Mouse (Mus musculus): ENCODE data around the gene Sept8. TPM values are rescaled to one million over a fixed set of nuclear protein-coding genes. Genes with fewer than 3 reads are reported as not detected.

Sept8 gene
- polyA plus RNA-seq, 1 experiment: 92.4 TPM

DNA sequence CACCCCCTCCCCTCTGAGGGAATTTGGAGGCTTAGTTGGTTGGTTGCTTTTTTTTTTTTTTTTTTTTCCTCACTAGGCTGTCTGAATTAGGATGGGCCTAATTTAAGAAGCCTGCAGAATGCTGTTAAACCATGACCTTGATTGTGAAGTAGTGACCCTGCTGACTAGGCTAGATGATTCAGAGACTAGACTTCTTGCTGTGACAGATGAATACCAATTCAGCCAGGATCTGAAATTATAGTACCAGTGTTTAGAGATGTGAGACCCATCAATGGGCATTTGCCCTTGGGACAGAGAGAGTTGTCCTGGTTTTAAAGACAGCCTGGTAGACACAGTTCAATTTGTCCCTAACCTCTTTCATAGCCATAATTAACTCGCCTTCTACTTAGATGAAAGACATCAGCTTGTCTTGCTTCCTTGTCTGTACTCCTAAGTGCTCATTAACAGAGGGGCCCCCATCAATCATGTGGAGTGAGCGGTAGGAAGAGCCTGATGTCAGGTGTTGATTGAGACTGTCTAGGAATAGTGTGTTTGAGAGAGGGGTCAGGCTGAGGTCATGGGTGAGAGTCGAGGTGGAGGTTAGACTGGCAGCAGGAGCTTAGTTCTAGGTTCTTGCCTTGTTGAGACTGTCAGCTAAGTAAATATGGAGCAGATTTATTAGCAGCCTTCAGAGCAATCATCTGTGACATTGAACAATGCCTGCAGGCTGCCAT, 25.7 kb upstream of the Sept8 start:
- Histone ChIP-seq H3K79me2 (ENCODE audit: control insufficient read depth, insufficient read depth) (no peaks in the 10 kb centered on the region), H3ac (ENCODE audit: control insufficient read depth, insufficient read length) (no peak overlapping the region), H3K4me3 (no peak overlapping the region), H3K36me3 (ENCODE audit: control insufficient read depth, insufficient read depth) (no peaks in the 10 kb centered on the region), H3K27me3 (ENCODE audit: control insufficient read depth, insufficient read depth, insufficient read length) (no peaks in the 10 kb centered on the region), H3K4me2 (ENCODE audit: low read depth) (no peak overlapping the region)
- TF ChIP-seq SRF (IDR thresholded peaks at IDR 0.05; ENCODE audit: control insufficient read depth, insufficient read length, low read depth) (no peak), USF1 (IDR thresholded peaks at IDR 0.05; ENCODE audit: low read depth) (no peak), TCF3 (IDR thresholded peaks at IDR 0.05; ENCODE audit: insufficient read length, low read depth) (no peak), POLR2A (IDR thresholded peaks at IDR 0.05; ENCODE audit: insufficient read length, low read depth) (no peak), MYOG (IDR thresholded peaks at IDR 0.05; ENCODE audit: control insufficient read depth in 1 of 3, insufficient read depth in 1 of 3, insufficient read length in 2 of 3, low read depth in 2 of 3) (no peak)

DNA sequence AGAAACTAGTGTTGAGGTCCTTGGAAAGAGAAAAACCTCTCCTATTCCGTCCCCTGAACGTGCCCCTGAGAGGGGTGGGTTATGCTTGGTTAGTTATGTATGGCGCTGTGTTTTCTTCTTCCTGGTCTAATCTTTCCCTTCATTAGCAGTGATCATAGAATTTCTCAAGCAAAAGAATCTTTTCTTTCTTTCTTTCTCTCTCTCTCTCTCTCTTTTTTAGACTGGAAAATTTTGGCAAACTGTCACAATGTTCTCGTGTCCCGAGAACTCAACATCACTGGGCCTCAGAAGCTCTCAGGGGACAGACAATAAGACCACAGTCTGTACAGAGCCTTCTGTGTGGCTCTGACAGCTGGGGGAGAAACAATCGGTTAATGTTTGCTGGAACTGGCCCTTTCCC, 23.6 kb upstream of the Sept8 start:
- Histone ChIP-seq H3K79me2 (ENCODE audit: control insufficient read depth, insufficient read depth) (no peaks in the 10 kb centered on the region), H3K36me3 (ENCODE audit: control insufficient read depth, insufficient read depth) (no peaks in the 10 kb centered on the region), H3K27me3 (ENCODE audit: control insufficient read depth, insufficient read depth, insufficient read length) (no peaks in the 10 kb centered on the region), H3K4me3 (no peak overlapping the region), H3K4me2 (ENCODE audit: low read depth) (no peak overlapping the region), H3ac (ENCODE audit: control insufficient read depth, insufficient read length) (no peak overlapping the region)
- no peak for TF ChIP-seq TCF12 (IDR thresholded peaks at IDR 0.05; ENCODE audit: insufficient read depth, poor library complexity, severe bottlenecking)
- no peak for TF ChIP-seq TCF3 (IDR thresholded peaks at IDR 0.05; ENCODE audit: insufficient read length, low read depth)
- TF ChIP-seq MYOD1 (IDR thresholded peaks at IDR 0.05; ENCODE audit: control insufficient read depth in 1 of 3, insufficient read length in 2 of 3, low read depth in 2 of 3): no peak
- no peak for TF ChIP-seq REST (IDR thresholded peaks at IDR 0.05; ENCODE audit: insufficient read depth, insufficient read length)
- no peak for TF ChIP-seq USF1 (IDR thresholded peaks at IDR 0.05; ENCODE audit: low read depth)
- no peak for TF ChIP-seq POLR2AphosphoS2 (IDR thresholded peaks at IDR 0.05; ENCODE audit: insufficient read length, low read depth)

DNA sequence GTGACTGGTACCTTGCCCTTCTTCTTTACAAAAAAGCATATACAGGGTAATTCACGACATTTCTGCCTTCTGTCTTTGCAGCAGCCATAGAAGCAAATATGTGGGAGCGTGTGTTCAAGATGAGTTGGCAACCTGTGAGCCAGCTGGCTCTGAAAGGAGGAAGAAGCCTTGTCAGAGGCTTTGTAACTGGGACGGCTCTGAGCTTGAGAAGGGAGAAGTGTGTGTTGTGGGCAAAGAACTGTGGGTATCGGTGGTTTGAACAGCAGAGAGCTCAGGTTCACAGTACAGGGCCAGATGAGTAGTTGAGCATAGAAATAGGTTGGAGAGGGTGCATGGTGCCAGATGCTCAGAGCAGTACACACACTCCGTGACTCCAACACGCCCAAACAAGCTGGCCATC, 22.1 kb upstream of the Sept8 start:
- Histone ChIP-seq H3K27me3 (ENCODE audit: control insufficient read depth, insufficient read depth, insufficient read length) (no peaks in the 10 kb centered on the region), H3ac (ENCODE audit: control insufficient read depth, insufficient read length) (no peak overlapping the region), H3K79me2 (ENCODE audit: control insufficient read depth, insufficient read depth) (no peaks in the 10 kb centered on the region), H3K36me3 (ENCODE audit: control insufficient read depth, insufficient read depth) (no peaks in the 10 kb centered on the region), H3K4me3 (no peak overlapping the region), H3K4me2 (ENCODE audit: low read depth) (no peak overlapping the region)
- TF ChIP-seq USF1 (IDR thresholded peaks at IDR 0.05; ENCODE audit: low read depth) (no peak), POLR2A (IDR thresholded peaks at IDR 0.05; ENCODE audit: insufficient read length, low read depth) (no peak), REST (IDR thresholded peaks at IDR 0.05; ENCODE audit: insufficient read depth, insufficient read length) (no peak), CEBPB (IDR thresholded peaks at IDR 0.05; ENCODE audit: insufficient read depth, poor library complexity, severe bottlenecking) (no peak), SRF (IDR thresholded peaks at IDR 0.05; ENCODE audit: control insufficient read depth, insufficient read length, low read depth) (no peak), MYOD1 (IDR thresholded peaks at IDR 0.05; ENCODE audit: control insufficient read depth in 1 of 3, insufficient read length in 2 of 3, low read depth in 2 of 3) (no peak), POLR2AphosphoS2 (IDR thresholded peaks at IDR 0.05; ENCODE audit: insufficient read length, low read depth) (no peak), TCF12 (IDR thresholded peaks at IDR 0.05; ENCODE audit: insufficient read depth, poor library complexity, severe bottlenecking) (no peak)

DNA sequence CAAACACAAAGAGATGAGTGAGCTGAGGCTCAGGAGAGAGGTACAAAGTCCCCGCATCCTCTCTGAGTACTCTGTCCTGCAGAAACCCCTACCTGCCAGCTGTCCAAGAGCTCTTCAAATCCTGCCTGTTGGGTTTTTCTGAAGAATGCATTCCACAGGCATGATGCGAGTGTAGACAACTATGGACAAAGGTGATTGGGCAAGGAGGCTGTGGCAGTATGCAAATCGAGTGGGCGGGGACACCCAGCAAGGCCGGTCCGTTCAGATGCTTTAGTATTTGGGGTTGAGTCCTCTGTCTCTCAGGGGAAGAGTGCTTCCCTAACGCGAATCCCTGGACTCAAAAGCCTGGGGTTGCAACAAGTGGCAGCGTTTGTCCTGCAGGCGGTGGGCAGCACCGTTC, 18.5 kb upstream of the Sept8 start:
- H3K27me3 ChIP-seq (ENCODE audit: control insufficient read depth, insufficient read depth, insufficient read length): no peaks in the 10 kb centered on the region
- no peak overlapping the region for H3K4me3 ChIP-seq
- no peaks in the 10 kb centered on the region for H3K36me3 ChIP-seq (ENCODE audit: control insufficient read depth, insufficient read depth)
- no peak overlapping the region for H3ac ChIP-seq (ENCODE audit: control insufficient read depth, insufficient read length)
- H3K79me2 ChIP-seq (ENCODE audit: control insufficient read depth, insufficient read depth): no peaks in the 10 kb centered on the region
- no peak overlapping the region for H3K4me2 ChIP-seq (ENCODE audit: low read depth)
- TF ChIP-seq MAX (IDR thresholded peaks at IDR 0.05; ENCODE audit: low read depth): no peak
- TF ChIP-seq MYOD1 (IDR thresholded peaks at IDR 0.05; ENCODE audit: control insufficient read depth in 1 of 3, insufficient read length in 2 of 3, low read depth in 2 of 3): no peak
- TF ChIP-seq MYOG (IDR thresholded peaks at IDR 0.05; ENCODE audit: control insufficient read depth in 1 of 3, insufficient read depth in 1 of 3, insufficient read length in 2 of 3, low read depth in 2 of 3): no peak
- no peak for TF ChIP-seq SRF (IDR thresholded peaks at IDR 0.05; ENCODE audit: control insufficient read depth, insufficient read length, low read depth)
- TF ChIP-seq CEBPB (IDR thresholded peaks at IDR 0.05; ENCODE audit: insufficient read depth, poor library complexity, severe bottlenecking): no peak
- TF ChIP-seq USF1 (IDR thresholded peaks at IDR 0.05; ENCODE audit: low read depth): no peak
- TF ChIP-seq E2F4 (IDR thresholded peaks at IDR 0.05; ENCODE audit: insufficient read depth): no peak
- no peak for TF ChIP-seq POLR2A (IDR thresholded peaks at IDR 0.05; ENCODE audit: insufficient read length, low read depth)
- no peak for TF ChIP-seq TCF12 (IDR thresholded peaks at IDR 0.05; ENCODE audit: insufficient read depth, poor library complexity, severe bottlenecking)
- TF ChIP-seq REST (IDR thresholded peaks at IDR 0.05; ENCODE audit: insufficient read depth, insufficient read length): no peak
- TF ChIP-seq TCF3 (IDR thresholded peaks at IDR 0.05; ENCODE audit: insufficient read length, low read depth): no peak
- TF ChIP-seq POLR2AphosphoS2 (IDR thresholded peaks at IDR 0.05; ENCODE audit: insufficient read length, low read depth): no peak

DNA sequence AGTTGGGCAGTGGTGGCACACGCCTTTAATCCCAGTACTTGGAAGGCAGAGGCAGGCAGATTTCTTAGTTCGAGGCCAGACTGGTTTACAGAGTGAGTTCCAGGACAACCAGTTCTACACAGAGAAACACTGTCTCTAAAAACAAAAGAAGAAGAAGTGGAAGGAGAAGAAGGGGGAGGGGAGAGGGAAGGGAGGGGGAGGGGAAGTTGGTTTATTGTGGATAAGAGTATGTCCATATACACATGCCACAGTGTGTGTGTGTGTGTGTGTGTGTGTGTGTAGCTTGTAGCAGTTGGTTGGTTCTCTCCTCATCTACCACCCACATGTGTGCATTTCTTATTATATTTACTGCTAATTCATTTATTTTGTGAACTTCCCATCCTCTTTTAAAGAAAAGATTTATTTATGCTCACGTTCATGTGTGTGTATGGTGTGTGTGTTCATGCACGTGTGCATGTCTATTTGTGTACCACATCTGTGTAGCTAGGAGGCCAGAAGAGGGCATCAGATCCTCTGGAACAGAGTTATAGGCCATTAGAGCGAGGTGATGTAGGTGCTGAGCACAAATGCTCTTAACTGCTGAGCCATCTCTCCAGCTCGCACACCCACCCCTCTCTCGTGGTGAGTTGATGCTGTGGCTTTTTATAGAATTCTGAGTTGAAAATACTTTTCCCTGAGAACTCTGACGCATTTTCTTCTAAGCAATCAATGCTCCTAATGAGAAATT, 16.9 kb upstream of the Sept8 start:
- Histone ChIP-seq H3K79me2 (ENCODE audit: control insufficient read depth, insufficient read depth) (no peaks in the 10 kb centered on the region), H3K4me2 (ENCODE audit: low read depth) (no peak overlapping the region), H3ac (ENCODE audit: control insufficient read depth, insufficient read length) (no peak overlapping the region), H3K27me3 (ENCODE audit: control insufficient read depth, insufficient read depth, insufficient read length) (no peaks in the 10 kb centered on the region), H3K4me3 (no peak overlapping the region), H3K36me3 (ENCODE audit: control insufficient read depth, insufficient read depth) (no peaks in the 10 kb centered on the region)
- no peak for TF ChIP-seq TCF3 (IDR thresholded peaks at IDR 0.05; ENCODE audit: insufficient read length, low read depth)

All from myocyte (in vitro differentiated cells).